Mouse (Mus musculus): ENCODE measurements at regions not wholly inside any gene's neighbourhood (a gene's known extent, or its start where the extent isn't known, plus 50 kb on each side); places are given as distances from the start of the nearest gene placed in this dataset.
A peak's percentile ranks its signal among the peaks of the same experiment; 100 is the strongest.

DNA sequence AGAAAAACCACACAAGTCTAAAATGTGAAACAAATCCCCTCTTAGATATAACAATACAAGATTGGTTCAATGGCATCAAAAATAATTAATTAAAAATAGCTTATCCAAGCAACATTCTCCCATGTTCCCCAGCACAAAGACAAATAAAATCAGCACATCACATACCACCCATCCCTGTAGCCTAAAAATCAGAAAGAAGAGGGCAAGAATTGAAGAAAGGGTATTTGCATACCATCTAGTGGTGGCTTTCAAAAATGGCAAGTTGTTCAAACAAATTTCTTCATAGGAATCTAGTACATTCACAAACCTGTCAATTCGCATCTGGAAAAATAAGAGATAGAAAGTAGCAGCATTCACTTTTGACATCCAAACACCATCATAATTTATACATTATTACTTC is 268.1 kb upstream of the Kcnh7 start:
- TF ChIP-seq CTCF (IDR thresholded peaks at IDR 0.05; ENCODE audit: borderline replicate concordance, insufficient read depth, low read depth, low read length) (peak; percentile 16; the same call in 1 of the 2 replicates), POLR2A (IDR thresholded peaks at IDR 0.05; ENCODE audit: borderline replicate concordance, insufficient read depth, low read length) (no peak)

Measured in cerebellum, adult 2 months (tissue).